9 mouse cellular contexts compared by ENCODE assay signal in the genomic region with DNA sequence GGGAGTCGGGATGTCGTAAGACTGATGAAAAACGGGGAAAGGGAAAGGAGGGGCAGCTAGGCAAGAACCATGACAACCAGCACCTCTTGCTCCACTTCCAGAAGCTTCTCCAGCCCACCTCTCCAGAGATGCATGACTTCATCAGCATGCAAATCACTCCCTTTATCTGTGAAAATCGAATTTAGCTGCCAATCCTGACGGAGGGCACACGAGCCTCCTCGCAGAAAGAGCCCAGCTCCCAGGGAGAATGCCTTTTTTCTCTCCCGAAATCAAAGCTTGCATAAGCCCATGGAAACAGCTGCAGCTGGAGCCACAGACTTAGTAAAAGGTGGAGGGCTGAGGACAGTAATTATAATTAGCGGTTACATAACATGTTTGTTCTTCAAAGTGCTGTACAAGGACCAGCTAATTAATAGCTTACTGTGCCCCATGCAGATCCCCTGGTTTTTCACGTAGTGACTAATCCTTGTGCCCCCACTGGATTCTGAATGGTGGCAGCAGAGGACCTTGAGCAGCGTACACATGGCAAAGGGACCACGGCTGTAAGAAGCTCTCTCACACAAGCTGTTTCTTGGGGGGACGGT. TPM values are rescaled to one million over a fixed set of nuclear protein-coding genes. Genes with fewer than 3 reads are reported as not detected.
DNase-seq lines count a peak whose midpoint lies in the region; ATAC-seq and TF ChIP-seq lines count a peak whose summit lies in the region.
"Had no signal": no experiment of that assay in that cellular context is flagged by ENCODE, and none has a peak within 500 bp of the region (broad histone marks: within the 10 kb centered on the region; RNA-seq: fewer than 3 reads in every experiment).

No protein-coding gene starts in this region.

- no peaks in the 10 kb centered on the region for H3K36me3 ChIP-seq in heart, adult 2 months (ENCODE audit: control insufficient read depth, insufficient read depth, low read length)
- no peaks in the 10 kb centered on the region for H3K36me3 ChIP-seq in embryonic facial prominence, embryonic 15.5 days
- H3K36me3 ChIP-seq in kidney, embryonic 16.5 days (ENCODE audit: insufficient read depth, low read length), result 0 out of 2 replicates have a peak, but pooled peaks cover 3% of the 10 kb centered on the region
- peaks cover 9% of the 10 kb centered on the region for H3K36me3 ChIP-seq in liver, postnatal 0 days (replicated peaks; ENCODE audit: insufficient read depth, low read length)

- ATAC-seq in embryonic facial prominence, embryonic 15.5 days (ENCODE audit: insufficient number of reproducible peaks, low FRiP score, low TSS enrichment, low read depth), result no peak
- ATAC-seq in kidney, embryonic 16.5 days (ENCODE audit: low FRiP score, low TSS enrichment), result peak; percentile 4; the same call in 1 of the 2 replicates
- peak; percentile 38; the same call in 1 of the 2 replicates for ATAC-seq in liver, postnatal 0 days
- no peak for ATAC-seq in granulocyte monocyte progenitor cell, adult 5-6 weeks (replicated peaks; ENCODE audit: poor library complexity, severe bottlenecking)

- H3K4me3 ChIP-seq in heart, adult 2 months, result no peak overlapping the region
- H3K4me3 ChIP-seq in embryonic facial prominence, embryonic 15.5 days (replicated peaks), result no peak overlapping the region
- H3K4me3 ChIP-seq in kidney, embryonic 16.5 days (ENCODE audit: low read length), result peak overlapping the region; percentile 10; the same call in 1 of the 2 replicates
- H3K4me3 ChIP-seq in liver, postnatal 0 days (ENCODE audit: low read depth, low read length), result no peak overlapping the region
- H3K4me3 ChIP-seq: erythroblast, embryonic 14.5 days had no signal

- DNase-seq in heart, adult 11 months, result peak; percentile 74
- no peak for DNase-seq in heart, adult 2 months
- no peak for DNase-seq in liver, postnatal 0 days
- DNase-seq in gastrocnemius, adult 8-10 months (ENCODE audit: low spot score in 2 of 2), result no peak
- DNase-seq in heart, postnatal 14 days, result no peak

- H3K79me2 ChIP-seq in heart, adult 2 months (replicated peaks; ENCODE audit: control insufficient read depth, insufficient read depth, low read length), result no peaks in the 10 kb centered on the region

- no peak overlapping the region for H3K27ac ChIP-seq in heart, adult 2 months
- no peak overlapping the region for H3K27ac ChIP-seq in embryonic facial prominence, embryonic 15.5 days (replicated peaks)
- peak overlapping the region; percentile 97 for H3K27ac ChIP-seq in kidney, embryonic 16.5 days (ENCODE audit: low read length)
- H3K27ac ChIP-seq in liver, postnatal 0 days (ENCODE audit: low read depth), result peak overlapping the region; percentile 74

- peak overlapping the region; percentile 34 for H3K4me2 ChIP-seq in embryonic facial prominence, embryonic 15.5 days (replicated peaks)
- H3K4me2 ChIP-seq in kidney, embryonic 16.5 days (replicated peaks; ENCODE audit: low read depth, low read length), result peak overlapping the region; percentile 48
- H3K4me2 ChIP-seq in liver, postnatal 0 days (ENCODE audit: low read depth, low read length), result peak overlapping the region; percentile 52

- H3K9me3 ChIP-seq in embryonic facial prominence, embryonic 15.5 days (replicated peaks), result no peaks in the 10 kb centered on the region
- H3K9me3 ChIP-seq in kidney, embryonic 16.5 days (ENCODE audit: low read length), result no peaks in the 10 kb centered on the region
- no peaks in the 10 kb centered on the region for H3K9me3 ChIP-seq in liver, postnatal 0 days (ENCODE audit: low read length)

- 62% methylated on average over 13 of the region's 13 CpGs for WGBS in heart, adult 2 months
- 21% methylated on average over 13 of the region's 13 CpGs for WGBS in embryonic facial prominence, embryonic 15.5 days
- WGBS in kidney, embryonic 16.5 days, result 25% methylated on average over 13 of the region's 13 CpGs
- WGBS in liver, postnatal 0 days (ENCODE audit: insufficient replicate concordance), result 76% methylated on average over 13 of the region's 13 CpGs

- no peak for TF ChIP-seq POLR2A in heart, adult 2 months (IDR thresholded peaks at IDR 0.05; ENCODE audit: insufficient read depth, low read depth, low read length)

- H3K4me1 ChIP-seq in heart, adult 2 months (ENCODE audit: control insufficient read depth, insufficient read depth, low read length), result no peaks in the 10 kb centered on the region
- peaks cover 7% of the 10 kb centered on the region; the same call in 1 of the 2 replicates for H3K4me1 ChIP-seq in embryonic facial prominence, embryonic 15.5 days
- peaks cover 38% of the 10 kb centered on the region for H3K4me1 ChIP-seq in kidney, embryonic 16.5 days (ENCODE audit: insufficient read depth, low read length)
- peaks cover 2% of the 10 kb centered on the region; the same call in 1 of the 2 replicates for H3K4me1 ChIP-seq in liver, postnatal 0 days (ENCODE audit: insufficient read depth)

- H3K27me3 ChIP-seq in heart, adult 2 months (ENCODE audit: control insufficient read depth, insufficient read depth, low read length), result no peaks in the 10 kb centered on the region
- H3K27me3 ChIP-seq in embryonic facial prominence, embryonic 15.5 days, result no peaks in the 10 kb centered on the region
- H3K27me3 ChIP-seq in kidney, embryonic 16.5 days (ENCODE audit: insufficient read depth, low read length), result no peaks in the 10 kb centered on the region
- no peaks in the 10 kb centered on the region for H3K27me3 ChIP-seq in liver, postnatal 0 days (ENCODE audit: insufficient read depth, low read length)

- TF ChIP-seq CTCF in heart, adult 2 months (IDR thresholded peaks at IDR 0.05), result no peak
- TF ChIP-seq CTCF in liver, postnatal 0 days (IDR thresholded peaks at IDR 0.05; ENCODE audit: low read depth), result no peak

- TF ChIP-seq EP300 in heart, adult 2 months (IDR thresholded peaks at IDR 0.05; ENCODE audit: insufficient read depth, low read depth, low read length), result no peak
- TF ChIP-seq EP300 in liver, postnatal 0 days (IDR thresholded peaks at IDR 0.05; ENCODE audit: low read depth), result no peak

- intact Hi-C loops in heart, adult 2 months (cut with DNase I), result no loop called here
- intact Hi-C loops in heart, postnatal 14 days (cut with DNase I), result no loop called here

- no peak overlapping the region for H3K9ac ChIP-seq in heart, adult 2 months (ENCODE audit: low read depth, low read length)
- H3K9ac ChIP-seq in embryonic facial prominence, embryonic 15.5 days, result no peak overlapping the region
- H3K9ac ChIP-seq in kidney, embryonic 16.5 days (replicated peaks; ENCODE audit: low read length), result peak overlapping the region; percentile 8
- H3K9ac ChIP-seq in liver, postnatal 0 days (replicated peaks), result peak overlapping the region; percentile 34

RNA-seq across cellular contexts. Expression of gene Susd1, which starts 49.9 kb away (rescaled TPM):
- 1 to 10 TPM; 1.5 to 1.6 TPM for total RNA-seq in heart, adult 2 months (2021)
- polyA plus RNA-seq in heart, adult 2 months (2012; rRNA removed), result 2.3 and 3.4 TPM in 2 replicates
- polyA plus RNA-seq in embryonic facial prominence, embryonic 15.5 days (2015; fragmentation: Nextera tagmentation; extraction: Ambion mirVana), result 3.7 and 4.4 TPM in 2 replicates
- 9.1 and 11.5 TPM in 2 replicates for polyA plus RNA-seq in kidney, embryonic 16.5 days (2015; fragmentation: Nextera tagmentation; extraction: Ambion mirVana)
- 7.2 and 7.4 TPM in 2 replicates for polyA plus RNA-seq in liver, postnatal 0 days (2015; fragmentation: Nextera tagmentation; extraction: Ambion mirVana)
- 63.2 and 74.8 TPM in 2 replicates for total RNA-seq in granulocyte monocyte progenitor cell, adult 5-6 weeks (2014; fragmentation: Nextera tagmentation)
- 94.4 and 95.7 TPM in 2 replicates for total RNA-seq in granulocyte monocyte progenitor cell, adult 5-6 weeks (2017)
- under 1 TPM in 2 of 4 experiments, not detected in 2; 0.13 to 0.40 TPM for total RNA-seq in gastrocnemius, adult 8-10 months (2022)
- 1 to 10 TPM in 1 of 2 experiments, under 1 TPM in 1; 0.98 to 1.5 TPM for total RNA-seq in heart, postnatal 14 days (2021)

Comparison
In these comparisons a context has a peak if more than half of its experiments do, and no peak if none do; other contexts are left out.
1. H3K27ac ChIP-seq: peak in kidney, embryonic 16.5 days (single experiment) and liver, postnatal 0 days (single experiment); none in heart, adult 2 months (single experiment) and embryonic facial prominence, embryonic 15.5 days (single experiment).
2. H3K9ac ChIP-seq: peak in kidney, embryonic 16.5 days (single experiment) and liver, postnatal 0 days (single experiment); none in heart, adult 2 months (single experiment) and embryonic facial prominence, embryonic 15.5 days (single experiment).
3. ATAC-seq: peak in kidney, embryonic 16.5 days (single experiment) and liver, postnatal 0 days (single experiment); none in embryonic facial prominence, embryonic 15.5 days (single experiment) and granulocyte monocyte progenitor cell, adult 5-6 weeks (single experiment).
4. RNA of gene Susd1, which starts 49.9 kb away (total RNA-seq): 63.2 to 95.7 TPM in granulocyte monocyte progenitor cell, adult 5-6 weeks; 1.5 to 1.6 TPM in heart, adult 2 months, 0.98 to 1.5 TPM in heart, postnatal 14 days and 0.13 to 0.40 TPM in gastrocnemius, adult 8-10 months; every median in the first group is over 10 times any median in the second.
5. Peak in every context shown above with its lines, with median percentiles within 50 percentile points of each other: H3K4me2 ChIP-seq.